Mouse (Mus musculus): ENCODE measurements around the gene Gm15093.
"Not testable (repeated sequence)": the region's sequence is repeated elsewhere in the genome, so short reads cannot be mapped to it uniquely, and the experiment has no call there.

Gene Gm15093

DNA sequence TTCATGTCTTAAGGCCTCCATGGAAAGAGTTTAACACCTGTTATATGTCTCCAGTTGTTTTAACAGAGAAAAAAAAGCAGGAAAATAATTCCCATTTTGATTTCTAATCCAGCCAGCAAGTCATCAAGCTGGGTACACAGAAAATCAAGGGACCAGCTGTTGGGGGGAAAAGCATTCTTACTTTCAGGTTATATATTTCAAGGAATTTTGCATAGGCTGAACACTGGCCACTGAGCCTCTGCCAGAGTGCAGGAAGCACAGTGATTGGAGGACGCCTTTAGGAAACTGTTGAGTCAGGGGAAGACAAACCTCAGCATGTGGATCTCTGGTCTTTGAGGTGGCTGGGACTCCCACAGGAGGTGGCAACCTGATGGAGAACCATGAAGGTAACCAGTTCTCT, at the start of gene Gm15093:
TSS of gene Gm15093 (plus strand) at position 301 of the 400 bp plus-strand sequence.
- DNase-seq (ENCODE audit: low read depth, low spot score): not testable (repeated sequence)

All from A20 (cell line).